Mouse (Mus musculus) c-Kit-positive CD71-positive TER-119-negative erythroid progenitor cells, embryonic 14.5 days (primary cell): ENCODE results near the gene Fahd1.
A peak's percentile ranks its signal among the peaks of the same experiment; 100 is the strongest.

ENCODE experiments used
- DNase-seq: peaks from one replicate; pipeline ENCODE4 v3.0.0-alpha.2; 2013; ENCODE audit warnings: low read depth

Fahd1 gene

DNA sequence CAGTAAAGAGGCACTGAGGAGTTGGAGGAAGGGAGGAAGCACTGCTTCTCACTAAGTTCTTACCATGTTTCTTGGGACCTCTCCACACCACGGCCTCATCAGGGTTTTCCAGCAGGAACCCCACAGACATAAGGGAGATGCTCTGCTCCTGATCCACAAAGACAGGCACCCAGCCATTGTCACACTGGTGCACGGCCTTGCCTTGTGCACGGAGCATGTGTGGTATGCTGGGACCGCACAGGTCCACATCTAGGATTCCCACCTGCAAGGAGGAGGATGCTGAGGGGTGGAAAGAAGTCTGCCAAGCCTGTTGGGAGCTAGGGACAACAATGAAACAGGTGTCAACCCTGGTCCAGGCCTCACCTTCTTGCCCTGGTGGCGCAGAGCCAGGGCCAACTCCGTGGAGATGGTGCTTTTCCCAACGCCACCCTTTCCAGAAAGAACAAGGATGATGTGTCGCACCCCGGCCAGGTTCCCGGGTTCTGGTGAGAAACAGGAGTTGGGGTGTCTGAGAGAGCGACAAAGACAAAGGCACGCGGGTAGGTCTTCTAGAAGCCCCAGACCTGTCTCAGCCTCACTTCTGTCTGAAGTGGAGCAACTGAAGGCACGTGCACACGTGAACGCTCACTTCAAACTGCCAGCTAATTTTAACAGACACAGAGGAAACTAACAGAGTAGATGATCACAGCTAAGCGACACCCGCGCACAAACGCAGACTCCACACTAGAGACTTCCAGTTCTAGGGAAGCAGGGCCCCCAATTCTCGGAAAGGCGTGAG, 35.4 kb upstream of the Fahd1 start:
- no peak for DNase-seq

DNA sequence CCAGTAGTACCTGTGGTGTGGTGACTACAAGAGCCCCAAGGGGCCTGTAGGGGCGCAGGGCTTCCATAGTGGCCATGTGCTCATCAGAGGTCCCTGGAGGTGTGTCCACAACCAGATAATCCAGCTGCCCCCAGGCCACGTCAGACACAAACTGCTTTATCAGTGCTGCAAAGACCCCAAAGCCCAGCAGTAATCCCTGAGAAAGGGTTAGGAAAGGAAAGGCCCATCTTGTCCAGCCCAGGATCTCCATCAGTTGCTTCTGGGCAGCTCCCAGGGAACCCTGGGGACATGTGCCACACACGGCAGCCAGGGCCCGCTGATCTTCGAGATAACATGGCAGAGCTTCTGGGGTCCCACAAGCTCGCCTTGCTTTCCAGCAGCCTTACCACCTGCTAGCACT, 34.2 kb upstream of the Fahd1 start:
- no peak for DNase-seq

DNA sequence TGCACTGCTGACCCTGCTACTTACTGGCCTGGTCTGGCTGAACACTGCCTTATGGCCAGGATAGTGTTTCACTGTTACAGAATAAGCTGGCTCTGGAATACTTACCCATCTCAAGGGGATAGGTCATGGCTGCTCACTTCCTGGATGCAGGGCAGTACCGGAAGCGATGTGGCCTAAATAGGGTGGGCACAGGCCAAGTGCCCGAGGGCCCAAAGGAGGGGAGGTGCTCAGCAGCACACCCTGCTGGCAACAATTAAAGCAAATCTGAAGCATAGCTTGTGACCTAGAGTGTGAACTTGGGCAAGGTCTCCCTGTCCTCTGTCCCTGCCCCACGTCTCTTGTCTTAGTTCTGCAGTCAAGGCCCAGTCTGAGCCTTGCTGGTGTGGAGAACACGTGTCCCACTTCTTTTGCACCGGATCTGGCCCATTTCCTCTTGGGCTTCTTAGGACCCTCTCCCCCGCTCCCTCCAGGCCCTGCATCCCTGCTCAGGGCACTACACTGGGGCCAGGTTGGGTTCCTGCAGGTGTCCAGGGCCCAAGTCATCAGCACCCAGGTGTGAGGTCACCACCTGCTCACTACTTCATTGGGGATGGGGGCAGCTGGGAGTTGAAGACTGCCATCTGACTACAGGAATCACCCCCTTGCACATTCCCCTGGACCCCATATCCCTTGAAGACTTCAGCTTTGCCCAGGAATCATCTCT, 31.7 kb upstream of the Fahd1 start:
- DNase-seq: peak; percentile 30

DNA sequence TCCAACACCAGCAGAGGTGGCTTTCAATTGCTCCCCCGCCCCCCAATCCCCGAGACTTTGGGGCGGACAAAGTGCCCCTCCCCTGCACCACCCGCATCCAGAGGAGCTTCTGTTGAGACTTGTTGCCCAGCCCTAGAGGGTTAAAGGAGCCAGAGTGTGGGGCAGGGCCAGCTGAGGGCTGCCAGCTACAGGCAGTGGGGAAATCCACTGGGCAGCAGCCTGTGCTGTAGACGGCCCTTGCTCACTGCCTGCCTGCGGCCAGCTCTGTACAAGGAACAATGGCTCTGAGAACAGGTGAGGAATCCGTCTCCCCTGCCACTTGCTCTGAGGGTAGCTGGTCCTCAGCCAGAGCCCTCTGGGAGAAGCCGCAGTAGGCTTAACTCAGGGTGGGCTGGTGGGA, 28.4 kb upstream of the Fahd1 start:
- DNase-seq: no peak

DNA sequence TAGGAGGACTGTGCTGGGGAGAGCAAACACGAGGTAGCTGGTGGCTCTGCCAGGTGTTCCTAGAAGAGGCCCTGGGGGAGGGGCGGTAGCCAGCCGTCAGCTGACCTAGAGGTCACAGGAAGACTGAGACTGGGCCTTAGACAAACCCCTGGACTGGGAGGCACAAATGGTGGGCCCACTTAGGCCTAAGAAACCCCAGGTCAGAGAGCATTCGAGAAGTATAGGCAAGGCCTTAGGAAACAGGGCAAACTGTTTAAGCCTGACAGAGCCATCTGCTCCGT, 27.9 kb upstream of the Fahd1 start:
- DNase-seq: no peak

DNA sequence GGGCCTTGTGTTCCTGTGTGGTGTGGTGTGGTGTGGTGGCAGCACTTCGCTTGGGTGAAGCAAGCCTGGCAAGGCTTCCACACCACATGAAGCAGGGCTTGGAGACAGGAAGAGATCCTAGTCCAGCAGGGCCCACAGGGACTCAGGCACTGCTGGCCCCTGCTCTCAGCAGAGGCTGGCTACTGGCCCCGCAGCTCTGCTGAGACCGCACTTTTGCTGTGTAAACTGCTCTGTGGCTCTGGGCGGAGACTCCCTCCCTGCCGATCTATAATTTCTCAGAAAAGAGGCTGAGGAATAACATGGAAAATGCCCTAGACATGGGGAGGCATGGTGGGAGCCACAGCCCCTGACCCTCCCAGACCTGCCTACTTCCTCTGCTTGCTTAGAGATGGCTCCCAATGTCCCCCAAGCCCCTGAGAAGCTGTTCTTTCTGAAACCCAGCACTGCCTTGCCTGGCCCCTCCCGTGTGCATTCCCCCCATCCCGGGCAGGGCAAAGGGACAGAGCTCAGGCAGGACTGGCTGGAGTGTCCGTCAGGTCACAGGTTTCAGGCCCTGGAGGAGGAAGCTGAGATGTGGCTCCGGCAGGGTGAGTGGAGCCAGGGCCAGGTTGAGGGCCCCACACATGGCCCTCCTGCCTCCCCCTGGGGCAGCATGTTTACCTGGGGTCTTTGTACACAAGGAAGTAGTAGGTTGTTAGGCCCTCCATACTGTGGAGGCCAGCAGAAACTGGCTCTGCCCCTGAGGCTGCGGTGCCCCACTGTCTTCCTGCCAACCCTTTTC, 27.4 kb upstream of the Fahd1 start:
- no peak for DNase-seq

DNA sequence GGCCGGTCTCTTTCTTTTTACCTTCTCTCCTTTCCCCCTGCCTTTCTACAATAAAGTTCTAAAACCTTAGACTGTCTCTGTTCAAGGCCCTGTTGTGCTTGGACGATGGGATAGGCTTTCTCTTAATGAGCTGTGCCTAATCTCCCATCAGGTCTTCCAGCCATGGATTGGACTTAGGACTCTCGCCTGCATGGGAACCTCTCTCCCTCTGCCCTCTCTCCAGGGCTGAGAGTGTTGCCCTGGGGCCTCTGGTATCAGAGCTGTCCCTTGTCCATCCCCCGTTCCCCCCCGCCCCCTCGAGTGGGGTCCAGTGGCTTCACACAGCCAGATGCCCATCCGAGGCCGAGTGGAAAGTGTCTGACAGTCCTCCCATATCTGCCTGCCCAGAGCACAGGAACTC, 24.8 kb upstream of the Fahd1 start:
- DNase-seq: no peak

DNA sequence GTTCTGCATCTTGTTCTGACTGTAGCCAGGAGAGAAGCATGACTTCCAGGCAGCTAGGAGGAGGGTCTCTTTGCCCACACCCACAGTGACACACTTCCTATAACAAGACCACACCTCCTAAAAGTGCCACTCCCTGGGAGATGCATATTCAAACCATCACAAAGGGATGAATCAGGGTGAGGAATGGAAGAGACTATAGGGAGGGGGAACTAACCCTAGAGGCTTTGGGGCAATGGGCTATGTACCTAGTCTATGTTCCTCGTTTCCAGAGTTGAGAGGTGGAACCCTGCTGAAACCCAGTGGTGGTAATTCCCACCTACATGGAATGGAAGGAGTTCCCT, 24.2 kb upstream of the Fahd1 start:
- no peak for DNase-seq

DNA sequence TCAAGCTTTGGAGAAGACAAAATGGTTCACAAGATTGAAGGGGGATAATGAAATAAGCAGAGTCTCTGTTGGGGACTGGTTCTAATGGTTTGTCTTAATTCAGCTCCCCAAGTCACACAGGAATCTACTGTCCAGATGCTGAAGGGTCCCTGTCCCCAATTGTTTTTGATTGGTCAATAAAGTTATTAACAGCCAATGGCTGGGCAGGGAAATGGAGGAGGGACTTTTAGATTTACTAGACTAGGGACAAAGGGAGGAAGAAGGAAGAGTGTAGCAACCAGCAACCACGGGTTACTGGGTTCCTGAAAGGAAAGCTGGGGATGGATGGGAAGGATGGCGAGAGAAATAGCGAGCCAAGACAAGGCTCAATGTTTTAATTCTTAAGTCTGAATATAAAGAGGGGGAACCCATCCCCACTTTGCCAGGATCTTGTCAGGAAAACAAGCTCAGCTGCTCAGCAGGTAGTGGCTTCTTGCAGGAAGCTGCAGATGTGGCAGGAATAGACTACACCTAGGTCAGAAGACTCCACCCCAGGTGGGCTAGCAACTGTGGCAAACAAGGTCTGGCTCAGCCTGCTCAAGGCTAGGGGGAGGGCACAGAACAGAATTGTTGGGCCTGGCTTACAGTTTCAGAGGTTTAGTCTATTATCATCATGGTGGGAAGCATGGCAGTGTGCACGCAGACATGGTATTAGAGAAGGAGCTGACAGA, 23.7 kb upstream of the Fahd1 start:
- DNase-seq: no peak

DNA sequence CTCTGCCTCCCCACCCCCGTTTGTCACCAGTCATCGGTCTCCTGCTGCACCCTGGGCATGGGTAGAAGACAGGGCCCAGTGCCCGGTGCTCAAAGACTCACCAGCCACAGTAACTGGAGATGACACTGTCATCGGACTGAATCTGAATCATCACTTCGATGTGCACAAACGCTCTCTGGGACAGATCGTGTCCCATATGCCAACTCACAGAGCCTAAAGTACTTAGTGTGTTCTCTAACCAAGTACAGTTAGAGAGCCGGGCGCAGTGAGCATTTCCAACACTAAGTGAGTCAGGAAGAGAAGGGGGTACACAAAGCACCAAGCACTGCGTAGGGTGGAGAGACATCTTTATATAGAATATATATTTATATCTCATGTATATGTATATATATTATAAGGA, 17.8 kb upstream of the Fahd1 start:
- no peak for DNase-seq

DNA sequence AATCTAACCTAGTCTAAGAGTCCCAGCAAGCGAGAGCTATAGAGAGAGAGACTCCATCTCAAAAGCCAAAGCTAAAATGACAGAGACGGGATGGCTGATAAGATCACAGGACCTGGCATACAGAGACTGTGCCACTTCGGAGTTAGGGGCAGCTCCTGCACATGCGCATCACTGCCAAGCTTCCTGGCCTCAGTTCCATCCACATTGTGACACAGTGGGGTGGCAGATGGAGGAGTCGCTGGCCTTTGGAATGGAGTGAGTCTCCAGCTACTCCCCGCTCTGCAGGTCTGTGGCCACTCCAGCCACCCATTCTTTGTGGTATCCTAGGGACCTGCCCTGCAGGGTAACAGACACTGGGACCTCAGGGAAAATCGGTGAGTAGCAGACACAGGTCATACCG, 15.6 kb upstream of the Fahd1 start, which contains the start of gene Igfals:
TSS of gene Igfals (plus strand) at position 222 of the 400 bp plus-strand sequence.
- DNase-seq: no peak

DNA sequence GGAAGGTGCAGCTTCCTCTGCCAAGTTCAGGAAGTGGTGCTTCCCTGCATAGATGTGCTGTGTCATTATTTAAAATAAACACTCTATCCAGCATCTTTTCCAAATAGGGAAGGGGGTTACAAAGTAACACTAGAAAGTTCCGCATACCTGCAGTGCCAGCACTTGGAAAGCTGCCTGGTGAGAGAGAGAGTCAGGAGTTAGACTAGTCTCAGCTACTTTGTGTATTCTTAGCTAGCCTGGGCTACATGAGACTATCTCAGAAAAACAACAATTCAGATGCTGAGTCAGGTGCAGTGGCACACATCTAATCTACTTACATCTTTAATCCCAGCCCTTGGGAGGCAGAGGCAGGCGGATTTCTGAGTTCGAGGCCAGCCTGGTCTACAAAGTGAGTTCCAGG, 11.6 kb upstream of the Fahd1 start:
- DNase-seq: no peak

DNA sequence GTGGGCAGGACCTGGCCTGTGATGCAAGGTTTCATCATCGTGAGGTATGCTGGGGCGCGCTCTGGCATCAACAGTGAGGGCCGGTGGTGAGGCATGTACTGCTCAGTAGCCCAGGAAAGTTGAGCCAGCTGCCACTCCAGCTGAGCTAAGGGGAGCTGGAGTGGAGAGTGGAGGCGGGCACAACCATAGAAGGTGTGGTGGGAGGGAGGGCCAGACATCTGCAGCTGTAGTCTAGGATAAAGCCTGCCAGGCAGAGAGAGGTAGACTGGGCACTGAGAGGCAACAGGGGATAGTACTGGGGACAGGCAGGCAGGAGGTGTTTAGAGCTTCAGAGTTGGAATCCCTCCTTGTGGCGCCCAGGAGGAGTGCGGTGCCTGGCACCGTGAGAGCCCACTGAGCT, 9.9 kb upstream of the Fahd1 start:
- no peak for DNase-seq

DNA sequence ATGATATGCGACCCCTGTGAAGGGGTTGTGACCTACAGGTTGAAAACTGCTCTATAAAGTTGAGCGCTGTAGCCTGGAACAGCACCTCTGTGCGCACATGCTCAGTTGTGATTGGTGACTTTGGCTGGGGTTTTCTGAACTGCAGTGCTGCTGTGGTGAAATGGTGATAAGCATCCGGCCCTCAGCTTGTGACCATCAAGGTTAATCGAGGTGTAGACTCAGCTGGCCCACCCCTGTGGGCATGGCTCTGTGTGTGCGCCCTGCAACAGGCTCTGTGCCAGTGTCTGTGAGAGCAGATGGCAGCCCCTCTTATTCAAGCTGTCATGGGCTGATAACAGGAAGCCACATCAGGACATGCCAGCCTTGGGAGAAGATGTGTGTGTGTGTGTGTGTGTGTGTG, 8.8 kb upstream of the Fahd1 start:
- DNase-seq: peak; percentile 87

DNA sequence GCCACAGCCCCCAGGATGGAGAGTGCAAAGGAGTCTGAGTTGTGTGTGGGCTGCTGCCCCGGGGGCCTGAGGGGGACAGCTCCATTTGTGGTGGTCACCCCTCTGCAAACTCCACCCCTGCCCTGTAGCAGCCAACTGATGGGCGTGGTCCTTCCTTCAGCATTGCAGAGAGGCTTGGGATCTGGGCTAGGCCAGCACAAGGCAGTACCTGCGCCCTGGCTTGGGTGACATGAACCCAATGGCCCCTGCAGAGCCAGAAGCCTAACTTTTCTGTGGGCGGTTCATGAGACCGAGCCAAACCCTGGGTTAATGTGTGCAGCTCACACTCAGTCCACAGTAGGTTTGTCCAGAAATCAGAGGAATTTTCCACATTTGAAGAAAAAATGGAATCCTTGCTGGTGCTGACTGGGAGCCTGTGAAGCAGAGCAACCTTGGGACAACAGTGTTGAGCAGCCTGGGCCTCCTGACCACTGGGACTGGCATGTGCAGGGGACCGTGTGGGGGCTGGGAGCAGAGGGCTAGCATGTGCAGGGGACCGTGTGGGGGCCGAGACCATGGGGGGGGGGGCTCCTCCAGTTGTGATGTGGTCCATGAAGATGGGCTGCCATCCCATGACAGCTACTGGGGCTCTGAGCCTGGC, 7.8 kb upstream of the Fahd1 start:
- no peak for DNase-seq

DNA sequence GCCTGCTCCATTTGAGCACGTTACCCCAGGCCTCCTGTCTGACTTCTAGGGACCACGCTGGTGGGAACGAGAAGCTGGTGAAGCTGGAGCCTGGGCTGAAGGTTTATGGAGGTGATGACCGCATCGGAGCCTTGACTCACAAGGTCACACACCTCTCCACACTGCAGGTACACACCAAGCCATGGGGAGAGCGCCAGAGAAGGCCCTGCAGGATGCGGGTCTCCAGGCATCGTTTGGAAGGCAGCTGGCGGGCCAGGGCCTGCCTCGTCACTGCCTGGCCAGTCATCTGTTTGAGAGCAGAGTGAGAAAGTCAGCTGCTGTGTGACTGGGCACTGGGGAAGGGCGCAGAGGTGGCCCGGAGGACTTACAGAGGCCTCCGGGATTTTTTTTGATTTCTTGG, 6.4 kb upstream of the Fahd1 start:
- DNase-seq: no peak

DNA sequence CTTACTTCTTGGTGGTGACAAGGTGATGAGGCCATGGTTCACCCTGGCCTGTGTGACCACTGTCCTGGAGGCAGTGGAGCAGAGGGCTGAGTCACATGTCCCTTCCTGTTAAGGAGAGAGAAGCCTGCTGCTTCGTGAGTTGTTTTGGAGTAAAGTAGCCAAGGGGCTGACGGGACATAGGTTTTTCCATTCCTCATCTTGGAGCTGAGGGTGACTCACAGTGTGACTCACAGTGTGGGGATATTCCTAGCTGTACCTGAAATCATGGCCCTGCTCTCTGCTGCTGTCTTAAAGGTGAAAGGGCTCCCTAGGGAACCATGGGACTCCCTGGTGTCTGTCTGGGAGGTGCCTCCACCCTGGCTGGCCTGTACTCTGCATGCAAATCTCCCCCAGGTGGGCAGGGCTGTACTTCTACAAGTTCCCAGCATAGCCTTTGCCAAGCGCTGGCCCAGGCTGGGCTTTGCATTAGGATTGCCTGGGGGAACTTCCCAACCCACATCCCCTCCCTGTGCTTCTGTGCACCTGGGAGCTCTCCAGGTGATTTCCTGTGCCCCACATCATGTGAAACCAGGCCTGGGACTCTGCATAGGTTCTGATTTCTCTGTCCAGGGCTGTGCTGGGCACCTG, 5.8 kb upstream of the Fahd1 start:
- DNase-seq: no peak

DNA sequence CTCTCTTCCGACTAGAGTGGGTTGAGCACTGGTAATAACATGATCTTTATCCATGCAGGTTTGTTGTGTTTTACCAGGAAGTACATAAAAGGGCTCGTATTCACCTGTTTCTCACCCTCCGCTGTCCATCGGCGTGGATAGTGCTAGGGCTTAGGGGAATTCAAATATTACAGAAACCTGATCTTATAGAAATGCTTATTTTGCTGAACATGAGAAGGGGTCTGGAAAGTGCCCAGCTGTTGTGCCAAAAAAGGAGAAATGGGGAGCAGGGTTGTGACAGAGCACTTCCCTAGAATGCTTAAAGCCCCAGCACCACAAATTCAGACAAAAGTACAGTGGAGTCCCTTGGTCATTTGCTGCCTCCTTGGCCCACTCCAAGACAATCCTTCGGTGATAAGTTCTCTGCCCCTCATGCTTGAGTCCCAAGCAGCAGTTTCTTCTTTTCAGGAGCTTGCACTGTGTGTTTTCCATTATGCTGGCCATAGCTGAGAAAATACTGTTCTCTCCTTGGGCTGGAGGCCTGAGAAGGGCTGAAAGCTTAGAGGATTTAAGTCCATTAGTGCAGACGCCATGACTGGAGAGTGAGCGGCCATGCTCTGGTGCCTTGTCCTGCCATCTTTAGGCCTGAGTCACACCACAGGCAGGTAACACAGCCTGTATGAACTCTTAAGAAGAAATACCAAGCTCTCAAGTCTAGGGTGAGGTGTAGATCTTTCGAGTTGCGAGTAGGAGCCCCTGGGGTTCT, 1.4 kb upstream of the Fahd1 start:
- DNase-seq: no peak

DNA sequence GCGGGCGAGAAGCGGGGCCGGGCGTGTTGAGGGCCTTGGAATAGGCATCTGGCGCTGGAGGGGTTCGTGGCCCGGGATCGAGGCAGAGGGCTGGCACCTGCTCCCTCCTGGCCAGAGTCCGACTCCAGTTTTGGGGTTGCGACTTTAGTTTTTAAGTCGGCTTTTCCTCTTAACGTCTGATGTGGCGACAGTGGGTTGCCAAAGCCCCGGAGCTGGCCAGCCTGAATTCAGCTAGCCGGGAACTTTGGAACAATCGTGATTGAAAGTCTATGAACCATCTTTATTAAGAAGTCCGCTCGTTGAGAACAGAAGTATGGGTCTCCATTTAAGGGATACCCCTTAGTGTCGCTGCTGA, 586 bp upstream of the Fahd1 start:
- no peak for DNase-seq

DNA sequence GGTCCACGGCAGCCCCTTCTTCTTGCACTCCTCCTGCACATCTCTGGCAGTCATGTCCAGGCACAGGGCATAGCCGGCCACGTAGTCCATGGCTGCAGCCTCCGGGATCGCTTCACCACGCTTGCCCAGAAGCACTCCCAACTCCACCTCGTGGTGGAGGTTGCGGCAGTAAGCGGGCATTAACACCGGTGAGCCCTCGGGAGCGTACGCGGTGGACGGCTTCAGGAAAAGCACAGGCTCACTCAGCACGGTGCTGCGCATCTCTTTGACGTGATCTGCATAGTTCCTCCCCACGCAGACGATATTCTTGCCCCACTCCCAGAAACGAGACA, 465 bp downstream of the Fahd1 start:
- DNase-seq: no peak

DNA sequence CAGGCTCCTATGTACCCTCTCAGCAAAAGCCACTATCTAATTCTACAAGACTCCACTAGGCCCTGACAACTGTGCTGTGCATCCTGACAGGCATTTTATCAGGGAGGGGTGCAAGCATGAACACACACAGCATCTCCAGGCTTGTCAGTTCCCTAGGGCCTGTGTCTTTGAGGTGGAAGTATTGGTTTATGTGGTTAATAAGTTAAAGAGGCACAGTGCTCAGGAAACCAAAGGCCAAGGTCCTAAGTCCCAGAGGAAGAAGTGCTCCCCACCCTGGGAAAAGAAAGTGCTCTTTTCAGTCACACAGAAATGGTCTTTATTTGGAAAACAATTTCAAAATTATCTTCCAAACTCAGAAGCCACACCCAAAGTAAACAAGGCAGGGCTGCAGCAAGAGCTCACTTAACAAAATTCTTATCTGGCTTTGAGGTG, 1.5 kb downstream of the Fahd1 start:
- peak; percentile 67 for DNase-seq
